Mouse (Mus musculus) thymus, adult 2 months (tissue): ENCODE measurements at regions not wholly inside any gene's neighbourhood (a gene's known extent, or its start where the extent isn't known, plus 50 kb on each side); places are given as distances from the start of the nearest gene placed in this dataset.

Experiments
- DNase-seq: peaks from one replicate; pipeline ENCODE4 v3.0.0; 2021
- H3K27ac ChIP-seq: fragments of 200-500 bp; 2 replicates; pipeline ENCODE4 v1.5.1; 2012; ENCODE audit warnings: low read length, control low read depth; ENCODE audit not compliant: control insufficient read depth, insufficient read depth
- H3K27me3 ChIP-seq: fragments of 200-500 bp; 2 replicates; pipeline ENCODE4 v1.6.1; 2012; ENCODE audit warnings: mild to moderate bottlenecking, low read length, moderate library complexity, mixed read lengths; ENCODE audit not compliant: control insufficient read depth, insufficient read depth
- H3K36me3 ChIP-seq: fragments of 200-500 bp; 2 replicates; pipeline ENCODE4 v1.6.1; 2012; ENCODE audit warnings: mild to moderate bottlenecking, low read length, moderate library complexity; ENCODE audit not compliant: control insufficient read depth, insufficient read depth
- H3K4me1 ChIP-seq: fragments of 200-500 bp; replicated peaks from 2 replicates; pipeline ENCODE4 v1.6.1; 2012; ENCODE audit warnings: low read length; ENCODE audit not compliant: control insufficient read depth, insufficient read depth
- H3K4me3 ChIP-seq: fragments of 200-500 bp; 2 replicates; pipeline ENCODE4 v1.5.1; 2012; ENCODE audit warnings: mild to moderate bottlenecking, low read length, control low read depth, moderate library complexity; ENCODE audit not compliant: control insufficient read depth, insufficient read depth
- CTCF ChIP-seq: fragments of 200-500 bp; IDR thresholded peaks from 2 replicates; pipeline ENCODE4 v1.5.1; 2012; ENCODE audit warnings: mild to moderate bottlenecking, control low read depth, low read length, moderate library complexity, borderline replicate concordance; ENCODE audit not compliant: control insufficient read depth, poor library complexity, insufficient read depth; ENCODE audit errors: extremely low read depth
- POLR2A ChIP-seq: fragments of 200-500 bp; IDR thresholded peaks from 2 replicates; pipeline ENCODE4 v1.6.1; 2012; ENCODE audit warnings: mild to moderate bottlenecking, low read length, control low read depth, moderate library complexity; ENCODE audit not compliant: control insufficient read depth, poor library complexity, insufficient read depth; ENCODE audit errors: extremely low read depth
- WGBS: fragments of 180-500 bp; shearing (Covaris S2); methylation state at CpG from one replicate; pipeline ENCODE4 v1.1.7; 2018; 5-methylcytosine and 5-hydroxymethylcytosine counted together

- Histone ChIP-seq H3K4me1 (no peaks in the 10 kb centered on the region), H3K4me3 (no peak overlapping the region), H3K27me3 (no peaks in the 10 kb centered on the region), H3K27ac (no peak overlapping the region), H3K36me3 (no peaks in the 10 kb centered on the region)
- no peak for DNase-seq
- 40% methylated on average over 5 of the region's 5 CpGs for WGBS
- TF ChIP-seq POLR2A (no peak), CTCF (no peak)
These were observed 52.8 kb upstream of the Tmem178 start for GRCm38 (mm10) chr17:80891656-80892055.

- Histone ChIP-seq H3K4me1 (no peaks in the 10 kb centered on the region), H3K4me3 (no peak overlapping the region), H3K36me3 (no peaks in the 10 kb centered on the region), H3K27me3 (no peaks in the 10 kb centered on the region), H3K27ac (no peak overlapping the region)
- TF ChIP-seq POLR2A: no peak
- no peak for TF ChIP-seq CTCF
- no peak for DNase-seq
- 97% methylated on average over 4 of the region's 4 CpGs for WGBS
These were observed 55.3 kb upstream of the Tmem178 start for GRCm38 (mm10) chr17:80889095-80889494.

GRCm38 (mm10) chr17:80887749-80888119, 56.7 kb upstream of the Tmem178 start:
- TF ChIP-seq CTCF: no peak
- TF ChIP-seq POLR2A: no peak
- Histone ChIP-seq H3K36me3 (no peaks in the 10 kb centered on the region), H3K27ac (no peak overlapping the region), H3K27me3 (no peaks in the 10 kb centered on the region), H3K4me3 (no peak overlapping the region), H3K4me1 (no peaks in the 10 kb centered on the region)
- WGBS: 77% methylated on average over 8 of the region's 8 CpGs
- no peak for DNase-seq

GRCm38 (mm10) chr17:80887021-80887748, 57.2 kb upstream of the Tmem178 start:
- Histone ChIP-seq H3K36me3 (no peaks in the 10 kb centered on the region), H3K4me1 (no peaks in the 10 kb centered on the region), H3K27me3 (no peaks in the 10 kb centered on the region), H3K4me3 (no peak overlapping the region), H3K27ac (no peak overlapping the region)
- no peak for DNase-seq
- WGBS: 89% methylated on average over 18 of the region's 18 CpGs
- TF ChIP-seq CTCF (no peak), POLR2A (no peak)

GRCm38 (mm10) chr17:80886211-80886701, 58.2 kb upstream of the Tmem178 start:
- WGBS: 46% methylated on average over 3 of the region's 3 CpGs

GRCm38 (mm10) chr17:80885706-80886105, 58.7 kb upstream of the Tmem178 start:
- TF ChIP-seq POLR2A: no peak
- no peak for TF ChIP-seq CTCF
- H3K27ac ChIP-seq: no peak overlapping the region
- DNase-seq: no peak
- WGBS: 86% methylated on average over 9 of the region's 9 CpGs
- H3K4me1 ChIP-seq: no peaks in the 10 kb centered on the region
- no peaks in the 10 kb centered on the region for H3K27me3 ChIP-seq
- no peak overlapping the region for H3K4me3 ChIP-seq
- no peaks in the 10 kb centered on the region for H3K36me3 ChIP-seq

More at GRCm38 (mm10) chr17:80886211-80886701, 58.2 kb upstream of the Tmem178 start:
- H3K27ac ChIP-seq: no peak overlapping the region
- H3K36me3 ChIP-seq: no peaks in the 10 kb centered on the region
- H3K4me1 ChIP-seq: no peaks in the 10 kb centered on the region
- DNase-seq: no peak
- no peak for TF ChIP-seq POLR2A
- no peak overlapping the region for H3K4me3 ChIP-seq
- H3K27me3 ChIP-seq: no peaks in the 10 kb centered on the region

- Histone ChIP-seq H3K27me3 (no peaks in the 10 kb centered on the region), H3K4me3 (no peak overlapping the region), H3K36me3 (no peaks in the 10 kb centered on the region), H3K27ac (no peak overlapping the region), H3K4me1 (no peaks in the 10 kb centered on the region)
- WGBS: 95% methylated on average over 2 of the region's 2 CpGs
- DNase-seq: no peak
- no peak for TF ChIP-seq POLR2A
- TF ChIP-seq CTCF: no peak
These were observed 59.5 kb upstream of the Tmem178 start for GRCm38 (mm10) chr17:80884886-80885285.
